ENCODE assay signal across 8 mouse cellular contexts in the genomic region with DNA sequence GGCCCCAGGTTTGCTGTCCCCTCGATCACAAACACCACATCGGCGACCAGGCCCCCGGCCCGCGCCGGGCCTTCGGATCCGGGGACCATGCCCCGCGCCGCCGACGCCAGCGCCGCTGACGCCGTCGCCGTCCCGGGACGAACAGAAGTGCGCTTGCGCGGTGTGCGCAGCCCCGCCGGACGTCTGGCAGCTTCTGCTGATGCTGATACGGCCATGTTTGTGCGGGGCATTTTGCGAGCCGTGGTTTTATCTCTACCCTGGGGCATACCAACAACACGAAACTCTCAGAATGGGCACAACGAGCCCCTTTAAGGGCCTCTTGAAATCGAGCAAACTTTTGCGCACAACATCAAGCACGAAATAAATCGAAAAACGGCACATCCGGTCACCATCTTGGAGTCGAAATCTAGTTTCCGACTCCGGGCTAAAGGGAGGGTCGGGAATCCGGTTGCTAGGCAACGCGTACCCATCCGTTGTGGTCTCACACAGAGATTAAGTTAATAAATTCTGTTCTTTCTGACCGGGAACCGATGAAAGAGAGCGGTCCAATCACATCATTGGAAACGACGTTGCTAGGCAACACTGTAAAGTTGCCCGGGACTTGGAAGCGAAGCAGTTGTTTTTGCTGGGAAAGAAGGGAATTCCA. TPM values are rescaled to one million over a fixed set of nuclear protein-coding genes. Genes with fewer than 3 reads are reported as not detected.
DNase-seq lines count a peak whose midpoint lies in the region; ATAC-seq lines count a peak whose summit lies in the region.

A gene (minus strand): TSS at position 437 of the 646 bp plus-strand sequence.

- peak; percentile 55 for ATAC-seq in megakaryocyte progenitor cell, adult 5-6 weeks (replicated peaks; ENCODE audit: poor library complexity)

- DNase-seq in adipocyte (ENCODE audit: low spot score): peak; percentile 89
- peak; percentile 98 for DNase-seq in embryo, embryonic 10 days (ENCODE audit: low spot score)
- DNase-seq in gastrocnemius, postnatal 10 days: peak; percentile 87
- peak; percentile 96 for DNase-seq in induced T-regulatory cell, adult 2 months (ENCODE audit: low read depth)
- peak; percentile 95 to 96 for DNase-seq in left cerebral cortex, adult 9 months (ENCODE audit: low spot score in 2 of 2)
- DNase-seq in right cerebral cortex, postnatal 14 days: peak; percentile 88
- DNase-seq in urinary bladder, postnatal 36 days (ENCODE audit: low spot score in 2 of 2): peak; percentile 83 to 86

RNA-seq across cellular contexts. Expression of the gene that starts here (rescaled TPM):
- total RNA-seq in gastrocnemius, postnatal 10 days (2021): 10 to 100 TPM; 44.7 to 53.5 TPM
- total RNA-seq in megakaryocyte progenitor cell, adult 5-6 weeks (2015): 26.0 and 36.8 TPM in 2 replicates
- 11.4 and 14.5 TPM in 2 replicates for total RNA-seq in megakaryocyte progenitor cell, adult 5-6 weeks (2017)

Comparison
In these comparisons a context has a peak if more than half of its experiments do, and no peak if none do; other contexts are left out.
1. Peak in every context shown above with its lines: DNase-seq and ATAC-seq.